Mouse (Mus musculus): ENCODE measurements around the gene Mettl7b.
"Not testable (repeated sequence)": the region's sequence is repeated elsewhere in the genome, so short reads cannot be mapped to it uniquely, and the experiment has no call there.

Mettl7b gene

DNA sequence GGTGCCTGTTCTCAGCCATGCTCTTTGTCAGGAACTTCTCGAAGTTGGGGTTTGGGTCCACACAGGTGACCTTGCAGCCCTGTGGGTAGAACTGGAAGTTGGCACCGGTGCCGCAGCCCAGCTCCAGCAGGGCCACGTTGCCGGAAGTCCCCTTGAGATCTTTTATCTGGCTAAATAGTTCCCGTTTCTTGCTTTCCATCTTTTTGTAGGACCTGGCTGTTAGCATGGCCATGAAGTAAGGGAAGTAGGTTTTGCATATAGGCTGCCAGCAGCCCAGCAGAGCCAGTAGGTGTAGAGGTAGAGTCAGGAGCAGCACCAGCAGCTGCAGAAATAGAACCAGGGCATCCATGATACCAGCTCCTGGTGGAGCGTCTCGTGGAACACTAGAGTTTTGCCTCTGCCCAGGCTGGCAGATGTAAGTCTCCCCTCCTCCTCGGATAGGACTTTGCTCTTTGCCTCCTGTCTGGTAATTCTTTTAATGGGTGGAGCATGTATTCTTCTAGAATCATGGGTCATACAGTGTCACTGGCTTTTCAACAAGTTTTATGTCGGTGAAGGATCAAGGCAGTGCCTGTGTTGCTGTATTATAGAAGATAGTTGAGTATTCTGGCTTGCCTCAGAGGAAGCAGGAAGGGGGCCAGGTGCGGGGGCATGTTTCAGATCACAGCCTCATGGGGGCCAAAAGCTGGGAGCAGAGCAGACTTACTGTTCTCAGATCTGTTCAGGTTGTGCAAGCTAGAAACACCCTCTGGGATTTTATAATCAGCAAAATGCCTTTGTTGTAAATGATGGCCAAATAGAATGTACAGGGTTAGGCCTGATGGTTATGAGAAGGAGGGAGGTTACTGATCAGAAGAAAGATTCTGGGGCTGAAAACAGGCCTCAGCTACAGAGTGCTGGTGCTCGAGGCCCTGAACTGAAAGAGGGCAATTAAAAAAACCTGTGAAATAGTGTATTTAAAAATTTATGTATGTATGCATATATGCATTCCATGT is at the start of gene Mettl7b:
Gene Mettl7b, minus strand, starts transcription at position 399 of the 995 bp plus-strand sequence.
- no peak for DNase-seq

- DNase-seq = no peak
Measured at GRCm38 (mm10) chr10:129010288-129010841, 49.6 kb upstream of the Mettl7b start, which contains the start of gene Olfr763. Gene Olfr763, plus strand, starts transcription at chr10:129010791.

DNA sequence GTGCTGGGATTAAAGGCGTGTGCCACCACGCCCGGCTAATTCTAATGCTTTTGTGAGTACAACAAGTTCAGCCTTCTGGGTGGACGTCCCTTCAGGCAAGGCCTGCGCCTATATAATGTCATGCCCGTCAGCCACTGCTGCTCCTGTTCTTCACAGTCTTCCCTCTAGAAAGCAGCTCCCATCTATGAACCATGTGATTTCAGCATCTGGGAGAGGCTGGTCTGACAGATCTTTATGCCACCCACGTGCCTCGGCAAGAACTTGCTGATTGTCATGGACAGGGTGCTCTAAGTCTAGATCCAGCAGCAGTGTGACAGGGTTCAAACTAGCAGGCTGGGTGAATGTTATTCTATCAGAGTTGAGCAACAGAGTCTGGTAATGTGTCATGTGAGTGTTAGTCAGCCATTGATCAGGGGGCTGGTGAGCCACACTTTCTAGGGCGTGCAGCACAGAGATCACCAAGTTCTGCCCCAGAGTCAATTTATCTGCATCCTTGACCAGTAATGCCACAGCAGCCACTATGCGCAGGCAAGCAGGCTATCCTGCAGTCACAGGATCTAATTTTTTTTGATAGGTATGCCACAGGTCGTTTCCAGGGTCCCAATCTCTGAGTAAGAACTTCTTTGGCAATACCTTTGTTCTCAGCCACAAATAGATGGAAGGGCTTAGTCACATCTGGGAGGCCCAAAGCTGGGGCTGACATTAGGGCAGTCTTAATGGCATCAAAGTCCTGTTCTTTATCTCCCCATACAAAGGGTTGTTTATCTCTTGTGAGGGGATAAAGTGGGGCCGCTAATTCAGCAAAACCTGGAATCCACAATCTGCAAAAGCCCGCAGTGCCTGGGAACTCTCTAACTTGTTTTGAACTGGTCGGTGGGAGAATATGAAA is 43.5 kb upstream of the Mettl7b start:
- DNase-seq = no peak

DNA sequence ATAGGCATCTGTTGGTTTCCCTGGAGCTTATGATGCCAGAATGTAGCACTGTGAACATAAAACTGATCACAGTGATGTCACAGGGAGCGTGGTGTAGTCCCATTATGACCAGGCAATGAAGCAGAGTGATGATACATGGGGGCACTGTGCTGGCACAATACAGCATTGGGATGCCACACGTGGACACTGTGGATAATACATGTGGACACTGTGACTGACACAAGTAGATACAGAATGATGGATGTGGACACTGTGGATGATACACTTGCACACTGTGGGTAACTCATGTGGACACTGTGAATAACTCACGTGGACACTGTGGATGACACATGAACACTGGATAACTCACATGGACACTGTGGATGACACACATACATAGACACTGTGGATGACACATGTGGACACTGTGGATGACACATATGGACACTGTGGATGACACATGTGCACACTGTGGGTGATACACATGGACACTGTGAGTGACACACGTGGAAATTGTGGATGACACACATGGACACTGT is 35.8 kb upstream of the Mettl7b start:
- no peak for DNase-seq

DNA sequence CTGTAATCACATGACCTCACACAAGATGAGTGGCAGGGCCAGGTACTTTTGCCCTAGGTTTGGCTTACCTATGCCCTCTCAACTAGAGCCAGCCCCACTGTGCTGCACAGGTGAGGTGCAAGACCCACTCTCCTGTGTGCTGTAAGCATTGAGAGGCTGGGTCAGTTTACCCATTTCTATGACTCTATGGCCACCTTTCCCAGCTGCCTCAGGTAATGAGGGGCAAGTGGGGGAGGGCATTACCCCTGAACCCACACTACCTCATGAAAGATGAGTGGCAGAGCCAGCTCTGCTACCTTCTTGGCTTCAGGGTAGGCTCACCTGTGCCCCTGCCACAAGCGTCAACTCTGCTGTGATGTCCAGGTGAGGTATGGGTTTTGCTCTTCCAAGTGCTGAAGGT is 35.0 kb upstream of the Mettl7b start:
- DNase-seq = no peak

GRCm38 (mm10) chr10:128990994-128991393 is 30.2 kb upstream of the Mettl7b start:
- DNase-seq = no peak

DNA sequence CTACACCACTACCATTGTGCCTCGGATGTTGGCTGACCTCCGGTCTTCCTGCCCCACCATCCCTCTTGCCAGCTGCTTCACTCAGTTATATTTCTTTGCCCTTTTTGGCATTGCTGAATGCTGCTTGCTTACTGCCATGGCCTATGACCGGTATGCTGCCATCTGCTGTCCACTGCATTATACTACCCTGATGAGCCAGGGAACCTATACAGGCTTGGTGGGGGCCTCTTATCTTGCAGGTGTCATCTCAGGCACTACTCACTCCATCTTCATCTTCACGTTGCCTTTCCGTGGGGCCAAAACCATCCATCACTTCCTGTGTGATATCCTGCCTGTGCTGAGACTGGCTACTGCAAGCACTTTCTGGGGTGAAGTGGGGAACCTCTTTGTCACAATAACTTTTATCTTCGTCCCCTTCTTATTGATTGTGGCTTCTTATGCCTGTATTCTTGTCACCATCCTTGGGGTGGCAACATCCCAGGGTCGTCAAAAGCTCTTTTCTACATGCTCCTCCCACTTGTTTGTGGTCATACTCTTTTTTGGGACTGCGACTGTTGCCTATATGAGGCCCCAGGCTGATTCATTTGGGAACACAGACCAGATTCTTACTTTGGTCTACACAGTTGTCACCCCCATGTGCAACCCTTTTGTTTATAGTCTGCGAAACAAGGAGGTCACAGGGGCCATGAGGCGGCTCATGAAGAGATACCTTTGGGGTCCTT is 29.5 kb upstream of the Mettl7b start:
- not testable (repeated sequence) for DNase-seq

DNA sequence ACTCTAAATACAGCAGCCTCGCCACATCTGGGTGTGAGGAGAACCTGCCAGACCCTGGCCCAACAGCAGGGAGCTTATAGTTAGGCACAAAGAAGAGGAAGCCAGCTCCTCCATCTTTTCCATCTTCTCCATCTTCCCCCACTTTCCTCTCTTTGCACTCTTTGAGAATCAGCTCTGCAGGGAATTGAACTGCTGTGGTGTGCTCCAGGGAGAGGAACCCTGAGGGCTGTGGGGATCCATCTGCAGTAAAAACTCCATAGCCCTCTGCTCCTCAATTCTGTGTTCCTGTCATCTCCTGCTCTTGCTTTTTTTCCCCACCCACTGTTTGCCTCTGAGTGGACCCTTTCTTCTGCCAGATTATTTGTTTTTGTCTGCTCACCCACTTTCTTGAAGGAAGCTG is 28.3 kb upstream of the Mettl7b start, which contains the start of gene Olfr9:
Gene Olfr9, plus strand, starts transcription at position 301 of the 400 bp plus-strand sequence.
- not testable (repeated sequence) for DNase-seq

DNA sequence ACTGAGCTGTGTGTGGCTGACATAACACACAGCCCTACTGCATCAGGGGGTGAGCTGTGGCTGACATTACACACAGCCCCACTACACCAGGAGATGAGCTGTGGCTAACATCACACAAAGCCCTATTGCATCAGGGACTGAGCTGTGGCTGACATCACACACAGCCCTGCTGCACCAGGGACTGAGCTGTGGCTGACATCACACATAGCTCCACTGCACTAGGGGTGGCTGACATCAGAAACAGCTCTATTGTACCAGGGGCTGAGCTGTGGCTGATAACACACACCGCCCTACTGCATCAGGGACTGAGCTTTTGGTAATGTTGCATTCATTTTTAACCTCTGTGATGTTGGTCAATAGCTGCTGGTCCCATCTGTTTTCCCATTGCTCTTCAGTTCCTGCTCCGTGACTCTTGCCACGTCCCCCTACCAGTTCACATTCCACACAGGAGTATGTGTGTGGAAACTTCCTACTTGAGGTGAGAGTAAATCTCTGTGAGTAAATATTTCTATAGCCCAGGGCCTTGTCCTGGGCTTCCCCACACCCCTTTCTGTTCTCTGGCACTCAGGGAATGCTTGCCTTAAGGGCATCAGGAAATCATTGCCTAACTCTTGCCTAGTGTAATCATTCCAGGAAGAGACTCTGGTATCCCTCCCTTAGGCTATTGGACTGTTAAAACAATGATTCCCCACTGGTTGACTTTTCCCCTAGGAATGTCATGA is 20.0 kb upstream of the Mettl7b start:
- no peak for DNase-seq

DNA sequence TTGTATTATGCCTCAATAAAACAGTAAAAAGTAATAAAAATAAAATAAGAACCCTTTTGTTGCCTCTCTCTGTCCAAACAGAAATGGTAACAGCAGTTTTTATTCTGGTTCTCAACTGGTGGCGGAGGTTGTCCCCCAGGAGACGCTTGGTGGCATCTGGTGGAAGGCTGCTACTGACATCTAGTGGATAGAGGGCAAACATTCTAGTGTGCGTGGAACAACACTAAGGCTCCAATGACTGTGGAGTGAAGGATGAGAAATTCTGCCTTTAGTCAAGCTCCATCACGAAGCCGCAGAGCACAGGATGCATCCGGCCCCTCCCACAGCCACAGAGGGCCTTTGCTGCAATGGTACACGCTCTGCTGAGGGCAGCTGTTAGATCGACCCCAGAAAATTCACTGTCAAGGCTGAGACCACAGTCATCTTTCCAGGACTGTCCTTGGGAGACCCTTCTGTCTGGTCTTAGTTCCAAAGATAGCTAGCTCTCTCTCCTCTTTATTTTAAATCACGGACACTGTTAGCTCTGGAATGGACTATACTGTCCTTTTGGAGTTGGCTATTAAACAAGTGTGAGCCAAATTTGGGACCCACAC is 16.8 kb upstream of the Mettl7b start:
- DNase-seq = peak; percentile 43

GRCm38 (mm10) chr10:128976395-128976794 is 15.6 kb upstream of the Mettl7b start:
- DNase-seq = no peak

- no peak for DNase-seq
Measured at GRCm38 (mm10) chr10:128972841-128973240, 12.1 kb upstream of the Mettl7b start.

- no peak for DNase-seq
Measured at GRCm38 (mm10) chr10:128970740-128971250, 10.0 kb upstream of the Mettl7b start.

- DNase-seq = no peak
Measured at GRCm38 (mm10) chr10:128968341-128968749, 7.6 kb upstream of the Mettl7b start.

DNA sequence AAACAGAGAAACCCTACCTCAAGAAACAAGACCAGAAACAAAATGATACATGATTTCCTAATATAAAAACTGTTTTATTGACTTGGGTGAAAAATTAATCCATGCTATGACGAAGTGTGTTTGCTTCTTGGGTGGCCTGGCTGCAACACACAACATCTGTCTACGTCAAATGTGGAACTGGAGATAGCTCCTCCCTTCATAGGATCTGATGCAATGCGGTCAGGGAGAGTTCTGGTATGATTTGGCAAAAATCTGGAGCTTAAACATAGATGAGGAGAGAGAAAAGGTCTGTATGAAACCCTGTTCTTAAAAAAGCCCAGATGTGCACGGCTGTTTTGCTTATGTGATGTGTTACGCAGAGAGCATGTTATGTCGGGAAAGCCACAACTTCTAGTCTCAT is 5.1 kb upstream of the Mettl7b start:
- no peak for DNase-seq

GRCm38 (mm10) chr10:128964961-128965360 is 4.2 kb upstream of the Mettl7b start:
- DNase-seq = no peak

DNA sequence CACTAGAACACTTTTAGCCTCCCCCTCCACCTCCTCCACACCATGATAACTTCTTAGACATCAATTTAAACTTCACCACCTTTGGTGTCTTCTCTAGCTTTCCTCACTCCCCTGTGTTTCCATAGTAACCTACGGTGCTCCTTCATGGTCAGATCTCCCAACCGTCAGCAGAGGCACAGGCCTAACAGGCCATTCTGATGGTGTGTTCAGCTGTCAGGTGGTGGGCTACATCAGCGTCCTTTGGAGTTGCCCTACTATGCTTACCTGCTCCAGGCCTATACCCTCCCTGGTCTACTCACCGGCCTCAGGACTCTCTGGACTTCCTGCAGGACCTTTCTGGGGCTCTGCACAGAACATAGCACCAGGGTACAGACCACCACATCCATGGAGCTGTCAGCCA is 646 bp downstream of the Mettl7b start:
- DNase-seq = no peak

GRCm38 (mm10) chr10:128958340-128958739 is 2.4 kb downstream of the Mettl7b start:
- no peak for DNase-seq

GRCm38 (mm10) chr10:128950208-128950887 is 10.4 kb downstream of the Mettl7b start:
- DNase-seq = no peak

GRCm38 (mm10) chr10:128947496-128947895 is 13.3 kb downstream of the Mettl7b start:
- DNase-seq = no peak

Measured in cerebellum, adult 11-12 months (tissue).